In genomic region chr12:104064532-104064931, GRCm38 (mm10) we compare ENCODE assay signal across 27 mouse cellular contexts. TPM values are rescaled to one million over a fixed set of nuclear protein-coding genes. Genes with fewer than 3 reads are reported as not detected.
DNase-seq lines count a peak whose midpoint lies in the region; ATAC-seq and TF ChIP-seq lines count a peak whose summit lies in the region.
"Had no signal": no experiment of that assay in that cellular context is flagged by ENCODE, and none has a peak within 500 bp of the region (broad histone marks: within the 10 kb centered on the region; RNA-seq: fewer than 3 reads in every experiment).

No protein-coding gene starts in this region.

- no peak for TF ChIP-seq POLR2A in small intestine, adult 2 months (IDR thresholded peaks at IDR 0.05; ENCODE audit: low read depth, low read length)

- in situ Hi-C loops in ES-E14 (cut with MboI; ENCODE audit: low sequenced_read_pairs in 2 of 2, unreplicated experiment in 2 of 2), result loop anchor here in 1 of 2 experiments (10.0 kb wide), 1 partner anchor 350 kb away; no protein-coding TSS in a partner anchor

- no peak overlapping the region for H3K4me2 ChIP-seq in neural tube, embryonic 15.5 days
- H3K4me2 ChIP-seq: embryonic facial prominence, embryonic 13.5 days; forebrain, embryonic 12.5 days; heart, embryonic 15.5 days; hindbrain, embryonic 12.5 days; midbrain, embryonic 12.5 days had no signal

- no peak overlapping the region for H3K27ac ChIP-seq in ES-E14 (ENCODE audit: insufficient read depth, low read depth, low read length, poor library complexity, severe bottlenecking)
- H3K27ac ChIP-seq in small intestine, adult 2 months (ENCODE audit: insufficient read depth, low read depth, low read length), result 0 out of 2 replicates have a peak overlapping the region, but pooled peaks have one; percentile 18
- H3K27ac ChIP-seq in neural tube, embryonic 15.5 days (replicated peaks), result no peak overlapping the region
- H3K27ac ChIP-seq: embryonic facial prominence, embryonic 13.5 days; forebrain, embryonic 12.5 days; heart, embryonic 15.5 days; hindbrain, embryonic 12.5 days; macrophage; midbrain, embryonic 12.5 days had no signal

- H3K36me3 ChIP-seq in ES-E14 (ENCODE audit: control insufficient read depth, insufficient read depth, low read length, poor library complexity, severe bottlenecking), result no peaks in the 10 kb centered on the region
- H3K36me3 ChIP-seq in small intestine, adult 2 months (ENCODE audit: control insufficient read depth, insufficient read depth, low read length), result no peaks in the 10 kb centered on the region
- no peaks in the 10 kb centered on the region for H3K36me3 ChIP-seq in neural tube, embryonic 15.5 days
- H3K36me3 ChIP-seq: embryonic facial prominence, embryonic 13.5 days; forebrain, embryonic 12.5 days; heart, embryonic 15.5 days; hindbrain, embryonic 12.5 days; midbrain, embryonic 12.5 days had no signal

- no peak for TF ChIP-seq CTCF in small intestine, adult 2 months (IDR thresholded peaks at IDR 0.05; ENCODE audit: extremely low read depth, insufficient read length, insufficient replicate concordance, low read depth, low read length)

- WGBS in small intestine, adult 2 months, result 29% methylated on average over 4 of the region's 4 CpGs
- WGBS in neural tube, embryonic 15.5 days, result 72% methylated on average over 4 of the region's 4 CpGs

- no peak overlapping the region for H3K4me3 ChIP-seq in ES-E14 (ENCODE audit: insufficient read depth in 1 of 2, low read depth in 1 of 2, low read length in 2 of 2, poor library complexity in 1 of 2, severe bottlenecking in 1 of 2)
- H3K4me3 ChIP-seq in small intestine, adult 2 months (ENCODE audit: low read depth, low read length), result no peak overlapping the region
- H3K4me3 ChIP-seq in neural tube, embryonic 15.5 days (replicated peaks), result no peak overlapping the region
- H3K4me3 ChIP-seq: embryonic facial prominence, embryonic 13.5 days; forebrain, embryonic 12.5 days; heart, embryonic 15.5 days; hindbrain, embryonic 12.5 days; midbrain, embryonic 12.5 days had no signal

- ATAC-seq in neural tube, embryonic 15.5 days (ENCODE audit: low FRiP score), result no peak
- ATAC-seq: intestine, embryonic 16.5 days had no signal

- H3K9me3 ChIP-seq in ES-E14 (ENCODE audit: control insufficient read depth, insufficient read depth, low read depth, low read length), result no peaks in the 10 kb centered on the region
- H3K9me3 ChIP-seq in neural tube, embryonic 15.5 days (replicated peaks), result no peaks in the 10 kb centered on the region
- H3K9me3 ChIP-seq: embryonic facial prominence, embryonic 13.5 days; forebrain, embryonic 12.5 days; heart, embryonic 15.5 days; hindbrain, embryonic 12.5 days; midbrain, embryonic 12.5 days had no signal

- no peak overlapping the region for H3K9ac ChIP-seq in ES-E14 (ENCODE audit: insufficient read depth, low read depth, low read length, poor library complexity, severe bottlenecking)
- no peak overlapping the region for H3K9ac ChIP-seq in neural tube, embryonic 15.5 days (replicated peaks)
- H3K9ac ChIP-seq: embryonic facial prominence, embryonic 13.5 days; forebrain, embryonic 12.5 days; heart, embryonic 15.5 days; hindbrain, embryonic 12.5 days; midbrain, embryonic 12.5 days had no signal

- DNase-seq in lung, postnatal 36 days, result peak; percentile 11
- no peak for DNase-seq in lung, postnatal 10 days
- DNase-seq in ES-E14 (ENCODE audit: low read depth, low spot score), result no peak
- DNase-seq in brain, adult 2 months (ENCODE audit: low read depth, low spot score), result peak; percentile 55
- DNase-seq in spleen, postnatal 14 days (ENCODE audit: low spot score in 2 of 2), result no peak
- no peak for DNase-seq in urinary bladder, adult 2 months (ENCODE audit: low spot score)
- DNase-seq: adrenal gland, postnatal 10 days; cerebellum, adult 18-20 months; heart, adult 11 months; left cerebral cortex, postnatal 4 days; lung, adult 2 months; thymus, adult 2 months had no signal

- H3K4me1 ChIP-seq in ES-E14 (ENCODE audit: control insufficient read depth in 2 of 2, insufficient read depth in 2 of 2, low read length in 2 of 2, poor library complexity in 1 of 2), result peaks cover 0 to 2% of the 10 kb centered on the region in 2 experiments; a peak in 1 of 4 replicates
- no peaks in the 10 kb centered on the region for H3K4me1 ChIP-seq in small intestine, adult 2 months (ENCODE audit: control insufficient read depth, insufficient read depth, insufficient read length, low read length)
- H3K4me1 ChIP-seq in neural tube, embryonic 15.5 days, result peaks cover 13% of the 10 kb centered on the region
- H3K4me1 ChIP-seq: embryonic facial prominence, embryonic 13.5 days; forebrain, embryonic 12.5 days; heart, embryonic 15.5 days; hindbrain, embryonic 12.5 days; midbrain, embryonic 12.5 days had no signal

- no peaks in the 10 kb centered on the region for H3K27me3 ChIP-seq in small intestine, adult 2 months (ENCODE audit: control insufficient read depth, insufficient read depth, low read length)
- H3K27me3 ChIP-seq in neural tube, embryonic 15.5 days (replicated peaks), result no peaks in the 10 kb centered on the region
- H3K27me3 ChIP-seq: embryonic facial prominence, embryonic 13.5 days; forebrain, embryonic 12.5 days; hindbrain, embryonic 12.5 days; midbrain, embryonic 12.5 days had no signal

TF ChIP-seq in ES-E14, 5 proteins besides CTCF, POLR2A, EP300 and RAD21:
- TF ChIP-seq MAFK (IDR thresholded peaks at IDR 0.05; ENCODE audit: insufficient read depth, low read depth, low read length) (peak; percentile 88), CHD2 (IDR thresholded peaks at IDR 0.05; ENCODE audit: low read depth, low read length) (no peak)

RNA-seq across cellular contexts. Expression of gene Serpina12, which starts 20.3 kb away (rescaled TPM):
- 0.13 TPM in 1 of 2 replicates, not detected in the other for total RNA-seq in ES-E14 (2012; rRNA removed)
- polyA plus RNA-seq in small intestine, adult 2 months (2012; rRNA removed), result not detected in 2 replicates
- not detected in 2 replicates for polyA plus RNA-seq in urinary bladder, adult 2 months (2012; rRNA removed)
- not detected in 2 replicates for polyA plus RNA-seq in neural tube, embryonic 15.5 days (2015; fragmentation: Nextera tagmentation; extraction: Ambion mirVana)
- total RNA-seq: layer of hippocampus, adult 8-10 months; left cerebral cortex, postnatal 4 days had no signal
- polyA plus RNA-seq: embryonic facial prominence, embryonic 13.5 days; forebrain, embryonic 12.5 days; heart, embryonic 15.5 days; hindbrain, embryonic 12.5 days; intestine, embryonic 16.5 days; kidney, embryonic 16.5 days; macrophage; midbrain, embryonic 12.5 days; neural tube, embryonic 14.5 days; stomach, embryonic 14.5 days had no signal

RNA-seq across cellular contexts. Expression of gene Serpina5, which starts 36.4 kb away (rescaled TPM):
- not detected in 2 replicates for total RNA-seq in ES-E14 (2012; rRNA removed)
- not detected in 2 replicates for polyA plus RNA-seq in small intestine, adult 2 months (2012; rRNA removed)
- not detected in 2 replicates for polyA plus RNA-seq in urinary bladder, adult 2 months (2012; rRNA removed)
- polyA plus RNA-seq in neural tube, embryonic 15.5 days (2015; fragmentation: Nextera tagmentation; extraction: Ambion mirVana), result not detected in 2 replicates
- total RNA-seq: layer of hippocampus, adult 8-10 months; left cerebral cortex, adult 18-20 months; left cerebral cortex, postnatal 4 days; liver, adult 2 months had no signal
- polyA plus RNA-seq: embryonic facial prominence, embryonic 13.5 days; forebrain, embryonic 12.5 days; heart, embryonic 15.5 days; hindbrain, embryonic 12.5 days; lung, adult 2 months; macrophage; midbrain, embryonic 12.5 days; neural tube, embryonic 14.5 days; stomach, embryonic 14.5 days had no signal

RNA-seq across cellular contexts. Expression of gene Serpina3a, which starts 48.0 kb away (rescaled TPM):
- not detected in 2 replicates for total RNA-seq in ES-E14 (2012; rRNA removed)
- polyA plus RNA-seq in small intestine, adult 2 months (2012; rRNA removed), result not detected in 2 replicates
- not detected in 2 replicates for polyA plus RNA-seq in urinary bladder, adult 2 months (2012; rRNA removed)
- not detected in 2 replicates for polyA plus RNA-seq in neural tube, embryonic 15.5 days (2015; fragmentation: Nextera tagmentation; extraction: Ambion mirVana)
- total RNA-seq: adrenal gland, postnatal 10 days; layer of hippocampus, adult 8-10 months; left cerebral cortex, adult 18-20 months; left cerebral cortex, postnatal 4 days; liver, adult 2 months had no signal
- polyA plus RNA-seq: embryonic facial prominence, embryonic 13.5 days; forebrain, embryonic 12.5 days; heart, embryonic 15.5 days; hindbrain, embryonic 12.5 days; intestine, embryonic 16.5 days; kidney, embryonic 16.5 days; liver, adult 2 months; lung, adult 2 months; macrophage; midbrain, embryonic 12.5 days; neural tube, embryonic 14.5 days; stomach, embryonic 14.5 days; thymus, adult 2 months had no signal

RNA-seq across cellular contexts. Expression of gene Serpina9, which starts 51.0 kb away (rescaled TPM):
- 0.18 TPM in 1 of 2 replicates, not detected in the other for total RNA-seq in ES-E14 (2012; rRNA removed)
- 0.13 TPM in 1 of 2 replicates, not detected in the other for polyA plus RNA-seq in small intestine, adult 2 months (2012; rRNA removed)
- 0.01 TPM in 1 of 2 replicates, not detected in the other for polyA plus RNA-seq in urinary bladder, adult 2 months (2012; rRNA removed)
- 0.73 TPM in 1 of 2 replicates, not detected in the other for polyA plus RNA-seq in neural tube, embryonic 15.5 days (2015; fragmentation: Nextera tagmentation; extraction: Ambion mirVana)
- polyA plus RNA-seq: forebrain, embryonic 12.5 days; macrophage; neural tube, embryonic 14.5 days; stomach, embryonic 14.5 days had no signal

Comparison
In these comparisons a context has a peak if more than half of its experiments do, and no peak if none do; other contexts are left out.
1. DNase-seq: peak in lung, postnatal 36 days (single experiment) and brain, adult 2 months (single experiment); none in lung, postnatal 10 days (single experiment), ES-E14 (single experiment), spleen, postnatal 14 days (0 of 2) and urinary bladder, adult 2 months (single experiment).